Mouse (Mus musculus): ENCODE results near the gene Tex26. TPM values are rescaled to one million over a fixed set of nuclear protein-coding genes. Genes with fewer than 3 reads are reported as not detected.
A peak's percentile ranks its signal among the peaks of the same experiment; 100 is the strongest.

The Tex26 gene
- polyA plus RNA-seq, 1 experiment from 2014 or later = 0.62 TPM

DNA sequence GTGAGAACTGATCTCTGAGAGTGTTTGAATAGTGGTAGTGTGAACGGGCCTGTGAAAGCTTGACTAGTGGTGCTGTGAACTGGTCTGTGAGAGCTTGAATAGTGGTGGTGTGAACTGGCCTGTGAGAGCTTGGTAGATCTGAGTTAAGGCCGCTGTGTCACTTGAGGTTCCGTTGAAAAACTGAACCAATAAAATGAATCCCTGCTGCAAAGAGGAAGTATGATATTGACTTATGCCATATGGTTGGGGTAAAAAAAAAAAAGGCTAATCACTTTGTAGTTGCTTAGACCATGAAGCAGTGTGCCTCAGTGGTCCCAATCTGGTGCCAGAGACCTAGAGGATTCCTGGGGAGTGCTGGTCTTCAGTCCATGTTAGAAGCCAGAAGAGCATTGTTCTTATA lies 30.0 kb upstream of the Tex26 start:
- H3K9ac ChIP-seq (replicated peaks; ENCODE audit: low read depth, low read length) = no peak overlapping the region
- H3K27me3 ChIP-seq (ENCODE audit: control insufficient read depth, insufficient read depth, low read length) = no peaks in the 10 kb centered on the region
- no peaks in the 10 kb centered on the region for H3K9me3 ChIP-seq (ENCODE audit: control insufficient read depth, low read length)
- H3K4me1 ChIP-seq (ENCODE audit: control insufficient read depth, insufficient read depth, low read length) = peaks cover 17% of the 10 kb centered on the region
- no peak overlapping the region for H3K4me2 ChIP-seq (ENCODE audit: low read depth, low read length)
- H3K4me3 ChIP-seq (ENCODE audit: low read depth, low read length) = no peak overlapping the region
- ATAC-seq (ENCODE audit: low read depth) = no peak
- 90% methylated on average over 3 of the region's 3 CpGs for WGBS
- no peak overlapping the region for H3K27ac ChIP-seq (ENCODE audit: low read depth, low read length)
- no peaks in the 10 kb centered on the region for H3K36me3 ChIP-seq (ENCODE audit: control insufficient read depth, insufficient read depth, low read length)

DNA sequence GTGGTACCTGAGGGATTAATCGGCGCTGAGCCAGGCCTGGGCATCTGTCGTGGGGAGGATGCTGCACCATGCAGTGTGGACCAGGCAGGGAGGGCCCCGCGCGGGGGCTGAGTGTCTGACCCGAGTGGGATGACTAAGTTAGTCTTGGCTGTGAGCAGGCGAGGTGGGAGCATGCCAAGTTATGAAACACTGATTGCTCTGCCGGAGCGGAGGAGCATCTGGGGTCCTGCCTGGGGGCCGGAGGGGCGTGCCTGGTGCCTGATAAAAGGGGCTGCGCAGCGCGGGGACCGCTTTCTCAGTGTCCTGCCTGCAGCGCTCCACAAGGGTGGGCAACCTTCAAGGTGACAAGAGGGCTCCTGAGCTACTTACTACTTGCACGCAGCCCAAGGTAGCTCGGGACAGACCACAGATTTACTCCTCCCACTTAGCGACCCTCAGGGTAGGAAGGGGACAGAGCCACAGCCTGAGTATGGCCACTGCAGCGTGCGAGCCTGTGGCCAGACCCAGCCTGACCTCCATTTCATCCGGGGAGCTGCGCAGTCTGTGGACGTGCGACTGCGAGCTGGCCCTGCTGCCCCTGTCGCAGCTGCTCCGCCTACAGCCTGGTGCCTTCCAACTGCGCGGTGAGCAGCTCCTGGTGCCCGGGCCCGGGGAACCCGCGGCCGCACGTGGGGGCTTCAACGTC lies 27.8 kb upstream of the Tex26 start, which contains the start of gene Medag:
TSS of gene Medag (plus strand) at position 241 of the 685 bp plus-strand sequence.
- no peaks in the 10 kb centered on the region for H3K9me3 ChIP-seq (ENCODE audit: control insufficient read depth, low read length)
- 3% methylated on average over 37 of the region's 38 CpGs for WGBS
- peak; percentile 64; the same call in 1 of the 2 replicates for ATAC-seq (ENCODE audit: low read depth)
- H3K9ac ChIP-seq (replicated peaks; ENCODE audit: low read depth, low read length) = peak within 1 kb of the TSS; percentile 37; the same call in 1 of the 2 replicates
- peak within 1 kb of the TSS; percentile 64 for H3K27ac ChIP-seq (ENCODE audit: low read depth, low read length)
- peaks cover 17% of the 10 kb centered on the region for H3K4me1 ChIP-seq (ENCODE audit: control insufficient read depth, insufficient read depth, low read length)
- H3K36me3 ChIP-seq (ENCODE audit: control insufficient read depth, insufficient read depth, low read length) = no peaks in the 10 kb centered on the region
- peak within 1 kb of the TSS; percentile 21 for H3K4me3 ChIP-seq (ENCODE audit: low read depth, low read length)
- H3K4me2 ChIP-seq (ENCODE audit: low read depth, low read length) = peak within 1 kb of the TSS; percentile 44
- H3K27me3 ChIP-seq (ENCODE audit: control insufficient read depth, insufficient read depth, low read length) = no peaks in the 10 kb centered on the region

DNA sequence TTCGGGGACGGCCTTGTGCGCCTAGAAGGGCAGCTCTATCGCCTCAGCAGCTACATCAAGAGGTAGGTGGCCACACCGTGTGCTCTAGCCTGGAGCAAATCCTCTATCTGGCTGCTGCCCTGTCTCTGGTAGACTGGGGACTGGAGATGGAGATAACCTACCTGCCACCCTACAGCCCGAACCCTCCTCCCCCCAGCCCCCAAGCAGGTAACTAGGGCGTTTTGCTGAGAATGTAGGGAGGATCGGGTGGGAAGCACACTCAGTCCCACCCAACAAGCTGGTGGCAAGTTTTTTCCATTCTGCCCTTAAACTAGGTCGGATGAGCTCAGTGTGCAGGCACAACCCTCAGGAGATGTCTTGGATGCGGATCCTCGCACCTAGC lies 27.3 kb upstream of the Tex26 start:
- Histone ChIP-seq H3K36me3 (ENCODE audit: control insufficient read depth, insufficient read depth, low read length) (no peaks in the 10 kb centered on the region), H3K9me3 (ENCODE audit: control insufficient read depth, low read length) (no peaks in the 10 kb centered on the region), H3K4me2 (ENCODE audit: low read depth, low read length) (peak overlapping the region; percentile 44), H3K27ac (ENCODE audit: low read depth, low read length) (no peak overlapping the region; the same call in 1 of the 2 replicates), H3K27me3 (ENCODE audit: control insufficient read depth, insufficient read depth, low read length) (no peaks in the 10 kb centered on the region), H3K4me3 (ENCODE audit: low read depth, low read length) (peak overlapping the region; percentile 21), H3K9ac (replicated peaks; ENCODE audit: low read depth, low read length) (peak overlapping the region; percentile 37; the same call in 1 of the 2 replicates), H3K4me1 (ENCODE audit: control insufficient read depth, insufficient read depth, low read length) (peaks cover 17% of the 10 kb centered on the region)
- no peak; the same call in 1 of the 2 replicates for ATAC-seq (ENCODE audit: low read depth)
- 36% methylated on average over 11 of the region's 11 CpGs for WGBS

DNA sequence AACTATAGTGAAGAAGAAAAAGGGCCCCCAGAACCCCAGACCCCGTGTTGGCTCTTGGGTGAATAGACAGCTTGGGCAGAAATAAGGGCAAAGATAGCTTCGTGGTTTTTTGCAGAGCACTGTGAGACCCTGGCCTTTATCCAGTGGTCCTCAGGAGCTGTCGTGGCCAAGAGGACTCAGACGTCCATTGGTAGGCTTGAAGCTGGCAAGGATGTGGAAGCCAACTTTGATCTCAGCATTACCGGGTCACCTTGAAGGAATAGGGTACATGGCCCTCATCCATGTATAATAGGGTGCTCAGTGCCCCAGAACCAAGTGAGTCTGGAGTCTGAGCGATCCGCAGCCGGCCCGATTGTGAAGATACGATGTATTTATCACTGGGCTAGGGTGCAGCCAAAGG lies 26.8 kb upstream of the Tex26 start:
- Histone ChIP-seq H3K4me2 (ENCODE audit: low read depth, low read length) (no peak overlapping the region), H3K27ac (ENCODE audit: low read depth, low read length) (no peak overlapping the region)
- 85% methylated on average over 10 of the region's 10 CpGs for WGBS

DNA sequence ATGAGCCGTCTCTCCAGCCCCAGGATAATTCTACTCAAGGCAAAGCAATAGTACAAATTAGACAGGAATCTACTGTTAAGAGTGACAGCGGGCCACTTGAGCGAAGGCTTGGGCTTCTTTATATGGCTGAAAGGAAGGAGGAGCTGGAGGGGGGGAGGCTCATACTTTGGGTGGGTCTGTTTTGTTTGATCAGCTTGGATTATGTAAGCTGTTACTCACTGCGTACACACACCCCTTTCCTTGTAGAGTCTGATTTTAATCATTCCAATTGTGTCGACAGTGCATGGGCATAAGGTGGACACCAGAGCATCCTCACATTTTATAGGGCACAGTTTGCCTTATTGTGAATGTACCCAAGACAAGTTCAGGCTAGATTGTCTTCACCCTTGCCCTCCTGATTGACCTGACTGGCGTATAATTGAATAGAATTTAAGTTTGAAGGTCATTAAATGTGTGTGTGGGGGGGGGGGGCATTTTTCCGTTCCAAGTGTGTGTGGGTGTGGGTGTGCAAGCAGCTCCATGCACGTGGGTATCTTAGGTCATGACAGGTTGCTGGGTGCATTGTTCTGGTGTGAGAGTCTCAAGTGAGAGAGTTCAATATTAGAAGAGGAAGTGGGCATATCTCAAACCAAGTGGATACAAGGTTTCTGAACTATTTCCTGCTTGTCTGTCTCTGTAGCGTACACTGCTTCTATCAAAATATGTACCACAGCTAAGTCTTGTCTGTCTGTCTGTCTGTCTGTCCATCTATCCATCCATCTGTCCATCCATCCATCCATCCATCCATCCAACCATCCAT lies 24.9 kb upstream of the Tex26 start:
- WGBS = 83% methylated on average over 9 of the region's 9 CpGs
- H3K4me2 ChIP-seq (ENCODE audit: low read depth, low read length) = no peak overlapping the region

More for the DNA sequence above, 26.8 kb upstream of the Tex26 start:
- peaks cover 17% of the 10 kb centered on the region for H3K4me1 ChIP-seq (ENCODE audit: control insufficient read depth, insufficient read depth, low read length)
- ATAC-seq (ENCODE audit: low read depth) = no peak
- no peaks in the 10 kb centered on the region for H3K9me3 ChIP-seq (ENCODE audit: control insufficient read depth, low read length)
- H3K27me3 ChIP-seq (ENCODE audit: control insufficient read depth, insufficient read depth, low read length) = no peaks in the 10 kb centered on the region
- no peaks in the 10 kb centered on the region for H3K36me3 ChIP-seq (ENCODE audit: control insufficient read depth, insufficient read depth, low read length)
- no peak overlapping the region for H3K4me3 ChIP-seq (ENCODE audit: low read depth, low read length)
- H3K9ac ChIP-seq (replicated peaks; ENCODE audit: low read depth, low read length) = no peak overlapping the region

DNA sequence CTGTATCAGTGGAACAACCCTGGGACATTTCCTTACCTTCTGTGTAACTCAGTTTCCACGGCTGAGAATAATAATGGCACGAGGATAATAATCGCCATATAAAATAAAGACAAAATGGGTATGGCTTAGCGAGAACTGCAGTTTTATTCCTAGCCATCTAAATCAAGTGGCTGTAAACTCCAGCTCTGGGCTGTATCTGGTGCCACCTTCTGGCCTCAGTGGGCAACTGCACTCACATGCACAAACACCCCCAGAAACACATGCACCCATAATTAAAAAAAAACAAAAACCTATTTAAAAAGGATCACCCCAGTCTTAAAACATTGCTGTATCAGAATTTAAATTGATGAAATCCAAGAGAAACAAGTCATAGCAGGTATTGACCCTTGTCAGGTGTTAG lies 22.1 kb upstream of the Tex26 start:
- no peak overlapping the region for H3K4me3 ChIP-seq (ENCODE audit: low read depth, low read length)
- no peaks in the 10 kb centered on the region for H3K27me3 ChIP-seq (ENCODE audit: control insufficient read depth, insufficient read depth, low read length)
- H3K4me1 ChIP-seq (ENCODE audit: control insufficient read depth, insufficient read depth, low read length) = peaks cover under 1% of the 10 kb centered on the region
- WGBS = 92% methylated on average over 4 of the region's 4 CpGs
- no peaks in the 10 kb centered on the region for H3K36me3 ChIP-seq (ENCODE audit: control insufficient read depth, insufficient read depth, low read length)
- H3K27ac ChIP-seq (ENCODE audit: low read depth, low read length) = no peak overlapping the region
- no peak for ATAC-seq (ENCODE audit: low read depth)
- H3K9me3 ChIP-seq (ENCODE audit: control insufficient read depth, low read length) = no peaks in the 10 kb centered on the region
- H3K9ac ChIP-seq (replicated peaks; ENCODE audit: low read depth, low read length) = no peak overlapping the region
- H3K4me2 ChIP-seq (ENCODE audit: low read depth, low read length) = no peak overlapping the region

More for the DNA sequence above, 24.9 kb upstream of the Tex26 start:
- ATAC-seq (ENCODE audit: low read depth) = no peak
- H3K9me3 ChIP-seq (ENCODE audit: control insufficient read depth, low read length) = no peaks in the 10 kb centered on the region
- peaks cover 17% of the 10 kb centered on the region for H3K4me1 ChIP-seq (ENCODE audit: control insufficient read depth, insufficient read depth, low read length)
- no peaks in the 10 kb centered on the region for H3K27me3 ChIP-seq (ENCODE audit: control insufficient read depth, insufficient read depth, low read length)
- no peaks in the 10 kb centered on the region for H3K36me3 ChIP-seq (ENCODE audit: control insufficient read depth, insufficient read depth, low read length)
- H3K4me3 ChIP-seq (ENCODE audit: low read depth, low read length) = no peak overlapping the region
- no peak overlapping the region for H3K9ac ChIP-seq (replicated peaks; ENCODE audit: low read depth, low read length)
- no peak overlapping the region for H3K27ac ChIP-seq (ENCODE audit: low read depth, low read length)

DNA sequence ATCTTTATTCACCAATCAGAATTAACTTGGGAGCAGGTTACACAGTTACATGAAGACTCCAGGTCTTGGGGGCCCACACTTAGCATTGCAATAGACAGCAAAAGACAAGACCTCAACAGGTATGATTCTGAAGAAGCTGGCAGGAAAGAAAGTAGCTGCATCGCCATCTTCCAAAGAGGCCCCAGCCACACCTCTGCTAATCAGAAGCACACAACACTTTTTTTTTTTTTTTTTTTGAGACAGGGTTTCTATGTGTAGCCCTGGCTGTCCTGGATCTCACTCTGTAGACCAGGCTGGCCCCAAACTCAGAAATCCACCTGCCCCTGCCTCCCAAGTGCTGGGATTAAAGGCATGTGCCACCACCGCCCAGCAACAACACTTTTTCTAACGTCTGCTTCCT lies 12.9 kb upstream of the Tex26 start:
- ATAC-seq (ENCODE audit: low read depth) = no peak
- H3K27ac ChIP-seq (ENCODE audit: low read depth, low read length) = no peak overlapping the region
- no peaks in the 10 kb centered on the region for H3K36me3 ChIP-seq (ENCODE audit: control insufficient read depth, insufficient read depth, low read length)
- peaks cover 8% of the 10 kb centered on the region; the same call in 1 of the 2 replicates for H3K4me1 ChIP-seq (ENCODE audit: control insufficient read depth, insufficient read depth, low read length)
- H3K9ac ChIP-seq (replicated peaks; ENCODE audit: low read depth, low read length) = no peak overlapping the region
- H3K4me2 ChIP-seq (ENCODE audit: low read depth, low read length) = no peak overlapping the region
- H3K9me3 ChIP-seq (ENCODE audit: control insufficient read depth, low read length) = no peaks in the 10 kb centered on the region
- H3K4me3 ChIP-seq (ENCODE audit: low read depth, low read length) = no peak overlapping the region
- WGBS = 96% methylated on average over 3 of the region's 3 CpGs
- H3K27me3 ChIP-seq (ENCODE audit: control insufficient read depth, insufficient read depth, low read length) = no peaks in the 10 kb centered on the region

DNA sequence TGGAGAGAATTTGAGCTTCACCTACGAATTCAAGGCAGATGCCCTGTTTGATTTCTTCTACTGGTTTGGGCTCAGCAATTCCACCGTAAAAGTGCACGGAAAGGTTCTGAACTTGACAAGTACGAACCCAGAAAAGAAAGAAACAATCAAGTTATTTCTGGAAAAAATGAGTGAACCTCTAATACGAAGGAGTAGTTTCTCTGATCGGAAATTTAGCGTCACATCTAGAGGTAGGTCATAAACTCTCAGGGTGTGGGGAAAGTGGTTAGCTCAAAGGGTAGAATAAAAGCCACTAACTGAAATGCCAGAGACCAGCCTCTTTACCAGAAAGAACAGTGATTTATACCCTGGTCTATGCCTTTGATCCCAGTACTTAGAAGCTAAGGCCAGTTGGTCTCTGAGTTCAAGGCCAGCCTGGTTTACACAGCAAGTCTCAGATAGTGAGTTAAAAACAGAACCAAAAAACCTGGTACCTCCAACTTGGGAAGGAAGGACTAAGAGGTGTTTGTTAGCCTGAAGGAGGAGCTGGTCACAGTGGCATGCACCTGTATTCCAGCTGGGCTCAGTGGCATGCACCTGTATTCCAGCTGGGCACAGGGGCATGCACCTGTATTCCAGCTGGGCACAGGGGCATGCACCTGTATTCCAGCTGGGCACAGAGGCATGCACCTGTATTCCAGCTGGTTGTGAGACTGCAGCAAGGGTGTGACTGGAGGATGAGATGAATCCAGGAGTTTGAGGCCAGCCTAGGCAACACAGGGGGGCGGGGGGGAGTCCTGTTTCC lies 12.0 kb upstream of the Tex26 start:
- no peak for ATAC-seq (ENCODE audit: low read depth)

More for the DNA sequence above, 12.0 kb upstream of the Tex26 start:
- Histone ChIP-seq H3K4me3 (ENCODE audit: low read depth, low read length) (no peak overlapping the region), H3K9ac (replicated peaks; ENCODE audit: low read depth, low read length) (no peak overlapping the region), H3K9me3 (ENCODE audit: control insufficient read depth, low read length) (no peaks in the 10 kb centered on the region), H3K36me3 (ENCODE audit: control insufficient read depth, insufficient read depth, low read length) (no peaks in the 10 kb centered on the region), H3K27me3 (ENCODE audit: control insufficient read depth, insufficient read depth, low read length) (no peaks in the 10 kb centered on the region), H3K4me2 (ENCODE audit: low read depth, low read length) (no peak overlapping the region), H3K4me1 (ENCODE audit: control insufficient read depth, insufficient read depth, low read length) (peaks cover 8% of the 10 kb centered on the region; the same call in 1 of the 2 replicates), H3K27ac (ENCODE audit: low read depth, low read length) (no peak overlapping the region)
- 90% methylated on average over 8 of the region's 8 CpGs for WGBS
